Mouse (Mus musculus) gastrocnemius, adult 8-10 months (tissue): ENCODE results near the gene Fut9. TPM values are rescaled to one million over a fixed set of nuclear protein-coding genes. Genes with fewer than 3 reads are reported as not detected.

Source experiments
- DNase-seq, 2 experiments: peaks; one replicate each; pipeline ENCODE4 v3.0.0; 2022; ENCODE audit warnings: low spot score in 2 of 2
- total RNA-seq, 4 experiments: library from RNA; stranded (reverse); gene quantifications; 2 replicates each; pipeline ENCODE4 v1.2.4; 2022

The Fut9 gene
- total RNA-seq, result not detected

DNA sequence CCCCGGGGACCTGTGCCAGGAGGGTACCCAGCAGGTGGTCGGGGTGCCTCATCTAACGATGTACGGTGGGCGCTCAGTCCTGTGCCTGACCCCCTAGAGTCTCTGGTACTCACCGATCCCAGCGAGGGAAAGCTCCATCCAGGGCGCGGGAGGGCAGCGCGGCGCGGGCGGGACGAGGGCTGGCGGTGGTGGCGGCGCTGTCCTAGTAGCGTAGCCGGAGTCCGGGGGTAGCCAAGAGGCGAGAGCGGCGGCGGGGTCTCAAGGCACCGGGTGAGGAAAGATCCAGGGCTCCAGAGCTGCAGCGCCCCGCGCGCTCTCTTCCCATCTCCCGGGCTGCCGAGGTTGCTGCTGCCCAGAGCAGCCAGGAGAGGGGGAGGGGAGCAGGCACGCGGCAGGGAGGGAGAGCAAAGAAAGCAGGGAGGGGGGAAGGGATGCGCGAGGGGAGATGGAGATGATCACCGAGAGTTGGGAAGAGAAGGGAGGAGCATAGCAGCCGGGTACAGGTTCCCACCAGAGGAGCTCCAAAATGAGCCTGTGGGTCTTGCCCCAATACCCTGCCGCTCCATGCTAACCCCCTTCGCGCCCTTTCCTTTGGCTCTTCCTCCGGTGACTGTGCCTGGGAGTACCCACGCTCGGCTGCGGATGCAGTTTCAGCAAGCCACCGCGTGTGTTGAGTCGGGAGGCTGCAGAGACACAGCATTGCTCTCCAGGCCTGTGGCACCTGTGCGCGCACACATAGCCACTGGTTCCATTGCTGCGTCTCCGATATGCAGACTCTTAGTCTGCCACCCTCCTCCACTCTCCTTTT is at the start of gene Fut9:
TSS of gene Fut9 (minus strand) at position 769 of the 808 bp plus-strand sequence.
- no peak for DNase-seq

- no peak for DNase-seq
Measured at GRCm38 (mm10) chr4:25815783-25816182, 15.7 kb upstream of the Fut9 start.

DNA sequence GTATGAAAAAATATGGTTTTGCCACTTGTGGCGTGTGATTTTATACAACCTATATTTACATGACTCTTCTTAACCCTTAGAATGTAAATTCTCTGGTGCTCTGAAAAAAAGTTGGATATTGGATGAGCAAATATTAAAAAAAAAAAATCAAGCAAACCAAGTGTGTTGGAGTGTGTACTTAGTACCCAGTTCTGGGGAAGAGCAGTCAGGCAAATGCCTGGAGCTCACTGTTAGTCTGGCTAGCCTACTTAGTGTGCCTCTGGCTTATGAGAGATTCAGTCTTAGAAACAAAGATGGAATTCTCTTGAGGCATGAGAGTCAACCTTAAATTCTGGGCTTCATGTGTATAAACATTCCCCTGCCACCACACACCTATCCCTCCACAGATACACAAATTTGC is 13.3 kb upstream of the Fut9 start:
- DNase-seq, result no peak

GRCm38 (mm10) chr4:25810058-25810457 is 10.0 kb upstream of the Fut9 start:
- DNase-seq, result no peak

DNA sequence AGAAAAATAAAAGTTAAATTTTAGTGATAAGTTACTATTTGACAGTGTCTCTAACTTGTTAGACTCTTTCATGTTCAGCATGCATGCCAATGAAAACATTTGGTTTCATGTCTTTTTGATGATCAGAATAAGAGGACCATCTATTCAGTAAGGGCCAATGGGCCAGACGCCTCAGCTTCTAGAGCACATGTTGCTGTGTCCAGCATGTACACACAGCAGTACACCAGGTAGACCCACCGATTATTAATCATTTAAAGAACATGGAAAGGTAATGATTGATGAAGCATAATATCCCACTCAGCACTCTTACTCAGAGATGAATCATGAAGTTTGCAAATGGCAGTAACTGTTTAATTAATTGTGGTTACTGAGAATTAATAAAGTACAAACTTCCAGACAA is 1.7 kb upstream of the Fut9 start:
- DNase-seq, result no peak

DNA sequence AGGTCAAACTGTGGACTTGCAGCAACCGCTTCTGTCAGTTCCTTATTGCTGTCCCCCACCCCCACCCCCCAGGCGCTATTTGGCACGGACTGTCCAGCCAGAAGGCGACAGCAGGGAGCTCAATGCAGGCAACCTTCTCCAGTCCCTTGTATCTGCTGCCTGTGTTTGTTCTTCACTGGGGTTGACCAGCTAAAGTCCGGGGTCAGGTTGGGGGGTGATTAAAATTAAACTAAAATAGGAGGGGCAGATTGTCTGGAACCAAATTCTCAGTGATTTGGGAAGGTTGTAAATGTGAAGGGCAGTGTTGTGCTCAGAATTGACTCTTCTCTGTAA is 206 bp upstream of the Fut9 start:
- DNase-seq, result no peak

DNA sequence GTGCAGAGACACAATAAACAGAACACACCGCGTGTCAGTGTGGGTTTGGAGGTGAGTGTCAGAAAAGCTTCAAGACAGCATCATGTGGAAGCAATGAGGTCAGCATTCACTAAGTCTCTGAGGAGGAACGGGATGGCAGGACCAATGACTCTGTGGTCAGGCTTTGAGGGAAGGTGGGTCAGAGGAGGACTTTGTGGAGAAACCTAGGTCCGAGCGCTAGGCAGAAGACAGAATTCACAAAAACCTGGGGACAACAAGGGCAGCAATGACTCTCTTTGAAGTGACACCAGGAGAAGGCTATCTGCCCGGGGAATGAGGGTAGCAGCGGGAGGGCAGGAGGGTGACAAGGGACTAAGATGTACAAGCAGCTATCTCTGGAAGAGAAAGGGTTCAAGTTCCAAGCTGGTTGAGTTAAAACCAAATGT is 981 bp downstream of the Fut9 start:
- no peak for DNase-seq

GRCm38 (mm10) chr4:25798412-25798811 is 1.6 kb downstream of the Fut9 start:
- no peak for DNase-seq

- no peak for DNase-seq
Measured at GRCm38 (mm10) chr4:25796149-25796548, 3.9 kb downstream of the Fut9 start.

- no peak for DNase-seq
Measured at GRCm38 (mm10) chr4:25785276-25785675, 14.8 kb downstream of the Fut9 start.

DNA sequence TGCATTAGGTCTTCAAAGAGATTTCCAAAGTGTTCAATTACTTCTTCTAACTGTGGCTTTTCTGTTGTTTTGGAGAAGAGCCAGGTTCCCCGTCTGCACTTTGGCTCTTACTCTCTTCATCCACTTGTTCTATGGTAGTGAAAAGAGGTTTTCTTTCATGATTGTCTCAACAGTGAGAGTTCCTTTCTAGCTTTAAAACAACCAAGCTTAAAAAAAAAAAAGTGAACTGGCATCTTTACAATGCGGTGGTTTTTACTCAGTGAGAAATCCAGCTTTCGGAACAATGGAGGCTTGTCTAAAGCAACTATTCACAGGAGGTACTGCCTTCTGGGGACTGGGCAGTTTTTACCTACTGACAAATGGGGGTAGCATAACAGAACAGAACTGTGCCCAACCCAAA is 31.4 kb downstream of the Fut9 start:
- DNase-seq, result no peak

DNA sequence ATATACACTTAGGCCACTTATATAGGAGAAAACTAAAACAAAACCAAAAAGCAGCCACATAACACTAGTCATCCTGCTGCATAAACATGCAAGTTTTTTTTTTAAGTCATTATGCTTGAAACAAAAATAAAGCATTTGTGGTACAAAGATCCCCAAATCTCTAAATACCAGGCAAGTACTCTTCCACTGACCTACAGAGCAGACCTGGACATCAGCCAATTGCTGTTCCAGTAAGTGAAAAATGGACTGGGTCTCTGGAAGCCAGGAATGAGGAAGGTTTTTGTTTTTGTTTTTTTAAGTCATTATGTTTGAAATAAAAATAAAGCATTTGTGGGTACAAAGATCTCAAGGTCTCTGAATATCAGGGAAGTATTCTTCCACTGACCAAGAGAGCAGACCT is 37.0 kb downstream of the Fut9 start:
- no peak for DNase-seq

DNA sequence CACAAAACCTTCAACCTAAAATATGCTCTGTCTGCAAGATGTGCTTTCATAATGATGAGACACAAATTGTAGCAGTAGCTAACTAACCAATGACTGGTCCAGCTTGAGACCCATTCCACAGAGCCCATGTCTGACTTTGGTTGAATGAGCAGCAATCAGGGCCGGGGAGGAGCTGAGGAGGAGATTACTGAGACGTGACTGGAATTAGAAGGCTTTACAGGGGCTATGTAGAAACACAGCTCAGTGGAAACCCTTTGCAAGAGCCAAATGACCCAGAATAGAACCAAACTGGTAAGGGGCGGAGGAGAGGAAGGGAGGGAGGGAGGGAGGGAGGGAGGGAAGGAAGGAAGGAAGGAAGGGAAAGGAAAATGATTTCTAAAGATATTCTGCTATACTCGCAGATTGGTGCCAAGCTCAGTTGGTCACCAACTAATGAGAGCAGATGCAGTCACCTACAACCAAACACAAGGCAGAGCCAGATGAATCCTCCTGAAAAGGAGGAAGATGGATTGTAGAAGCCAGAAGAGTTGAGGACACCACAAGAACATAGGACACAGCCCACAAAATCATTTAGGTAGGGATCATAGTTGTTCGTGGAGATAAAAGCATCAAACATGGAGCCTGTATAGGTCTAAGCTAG is 42.0 kb downstream of the Fut9 start:
- no peak for DNase-seq

- DNase-seq, result no peak
Measured at GRCm38 (mm10) chr4:25741553-25741952, 58.5 kb downstream of the Fut9 start.

- DNase-seq, result no peak
Measured at GRCm38 (mm10) chr4:25738782-25739181, 61.3 kb downstream of the Fut9 start.

DNA sequence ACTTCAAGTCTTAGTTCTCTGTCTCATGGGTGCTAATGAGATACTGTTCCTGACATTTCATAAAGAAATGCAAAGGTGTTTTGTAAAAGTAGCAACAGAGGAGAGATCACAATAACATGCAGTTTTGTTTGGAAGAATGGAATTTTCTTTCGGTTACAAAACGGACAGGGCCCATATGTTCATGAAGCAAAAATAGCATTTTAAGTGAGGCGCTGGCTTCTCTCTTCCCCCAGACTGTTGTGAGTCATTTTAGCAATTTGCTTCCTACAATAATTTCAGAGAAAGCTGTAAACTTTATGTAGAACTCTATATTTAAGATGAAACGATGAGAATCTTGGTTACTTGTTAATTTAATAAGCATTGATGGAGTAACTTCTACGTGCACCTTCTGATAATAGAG is 78.5 kb downstream of the Fut9 start:
- no peak for DNase-seq

- no peak for DNase-seq
Measured at GRCm38 (mm10) chr4:25713907-25714306, 86.1 kb downstream of the Fut9 start.

GRCm38 (mm10) chr4:25684976-25685375 is 115.1 kb downstream of the Fut9 start:
- no peak for DNase-seq

- no peak for DNase-seq
Measured at GRCm38 (mm10) chr4:25664196-25664595, 135.8 kb downstream of the Fut9 start.

DNA sequence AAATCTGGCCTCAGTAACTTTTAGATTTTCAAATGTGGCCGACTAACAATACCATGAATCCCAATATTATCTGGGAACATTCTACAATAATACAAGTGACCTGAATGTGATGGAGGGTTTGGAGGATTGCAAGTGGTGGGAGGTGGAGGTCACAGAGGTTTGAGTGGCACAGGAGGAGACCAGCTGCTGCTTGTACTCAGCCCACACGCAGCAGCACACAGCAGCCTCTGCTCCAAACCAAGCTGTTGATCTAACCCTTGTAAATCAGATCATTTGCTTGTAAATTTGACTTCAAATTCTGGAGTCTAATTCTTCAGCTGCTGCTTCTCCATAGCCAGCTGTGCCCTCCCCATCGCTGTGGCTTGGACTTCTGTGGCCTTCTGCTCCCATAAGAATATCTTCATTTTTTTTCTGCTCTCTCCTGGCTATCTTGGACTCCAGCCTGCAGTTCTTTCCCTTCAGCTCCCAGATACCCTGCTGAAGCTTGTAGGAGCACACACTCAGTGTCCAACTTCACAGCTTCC is 138.8 kb downstream of the Fut9 start:
- DNase-seq, result no peak

GRCm38 (mm10) chr4:25658792-25659191 is 141.3 kb downstream of the Fut9 start:
- DNase-seq, result no peak

GRCm38 (mm10) chr4:25651902-25652301 is 148.1 kb downstream of the Fut9 start:
- no peak for DNase-seq

GRCm38 (mm10) chr4:25648107-25648506 is 151.9 kb downstream of the Fut9 start:
- DNase-seq, result no peak
